Mouse (Mus musculus): ENCODE results near the gene Med26.

Gene Med26

DNA sequence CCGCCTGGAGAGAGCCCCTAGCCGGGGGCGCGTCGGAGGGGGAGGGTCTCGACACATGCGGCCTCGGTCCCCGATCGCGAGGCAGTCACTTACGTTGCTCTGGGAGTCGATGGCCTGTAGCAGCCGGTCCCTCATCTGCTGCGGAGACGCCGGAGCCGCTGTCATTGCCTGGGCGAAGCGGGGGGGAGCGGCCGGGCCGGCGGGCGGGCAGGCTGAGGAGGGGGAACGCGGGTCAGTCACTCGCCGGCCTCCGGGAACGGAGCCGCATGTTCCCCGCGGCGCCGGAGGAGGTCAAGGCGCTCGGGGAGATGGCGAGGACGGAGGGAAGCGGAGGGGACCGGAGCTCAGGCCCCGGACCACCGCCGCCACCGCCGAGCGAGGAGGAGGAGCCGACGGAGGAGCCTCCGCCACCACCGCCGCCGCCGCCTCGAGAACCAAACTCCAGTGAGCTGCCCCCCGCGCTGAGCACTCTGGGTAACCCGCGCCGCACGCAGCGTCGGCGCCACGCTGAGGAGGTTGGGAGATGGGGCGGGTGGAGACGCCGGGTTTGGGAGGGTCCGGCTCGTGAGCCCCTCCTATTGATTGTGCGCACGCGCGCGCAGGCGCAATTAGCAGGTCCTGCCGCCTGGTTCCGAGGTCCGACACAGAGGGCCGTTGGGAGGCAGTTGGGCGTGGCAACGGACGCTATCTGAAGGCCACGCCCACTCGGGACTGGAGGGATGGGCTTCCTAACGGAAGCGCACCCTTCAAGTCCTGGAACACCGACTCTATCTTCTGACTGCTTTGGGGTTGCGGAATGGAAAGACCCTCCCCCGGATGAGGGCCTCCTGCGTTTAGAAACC, at the start of gene Med26:
TSS of gene Med26 (minus strand) at position 469 of the 842 bp plus-strand sequence.
- peak within 1 kb of the TSS; percentile 98 for H3K4me3 ChIP-seq (replicated peaks; ENCODE audit: low read length)
- no peaks in the 10 kb centered on the region for H3K9me3 ChIP-seq (ENCODE audit: low read length)
- TF ChIP-seq POU5F1 (IDR thresholded peaks at IDR 0.05; ENCODE audit: borderline replicate concordance, low read length): no peak
- TF ChIP-seq CTCF (conservative IDR thresholded peaks at IDR 0.05; ENCODE audit: low read length): no peak
- TF ChIP-seq NANOG (IDR thresholded peaks at IDR 0.05; ENCODE audit: borderline replicate concordance, low read length): no peak
- peaks cover 48% of the 10 kb centered on the region for H3K36me3 ChIP-seq (ENCODE audit: insufficient read depth, low read length)
- peaks cover 79% of the 10 kb centered on the region for H3K4me1 ChIP-seq (replicated peaks; ENCODE audit: low read depth, low read length)
- no peaks in the 10 kb centered on the region for H3K27me3 ChIP-seq (ENCODE audit: insufficient read depth, low read length)

- Histone ChIP-seq H3K27me3 (ENCODE audit: insufficient read depth, low read length) (no peaks in the 10 kb centered on the region), H3K4me1 (replicated peaks; ENCODE audit: low read depth, low read length) (peaks cover 17% of the 10 kb centered on the region), H3K36me3 (ENCODE audit: insufficient read depth, low read length) (peaks cover 15% of the 10 kb centered on the region), H3K4me3 (replicated peaks; ENCODE audit: low read length) (no peak overlapping the region), H3K9me3 (ENCODE audit: low read length) (no peaks in the 10 kb centered on the region)
- peak; percentile 45 for TF ChIP-seq CTCF (conservative IDR thresholded peaks at IDR 0.05; ENCODE audit: low read length)
- no peak for TF ChIP-seq POU5F1 (IDR thresholded peaks at IDR 0.05; ENCODE audit: borderline replicate concordance, low read length)
- no peak for TF ChIP-seq NANOG (IDR thresholded peaks at IDR 0.05; ENCODE audit: borderline replicate concordance, low read length)
Measured at GRCm38 (mm10) chr8:72590198-72590597, 42.1 kb upstream of the Med26 start.

GRCm38 (mm10) chr8:72589286-72589685, 41.2 kb upstream of the Med26 start:
- Histone ChIP-seq H3K4me1 (replicated peaks; ENCODE audit: low read depth, low read length) (peaks cover 25% of the 10 kb centered on the region), H3K9me3 (ENCODE audit: low read length) (no peaks in the 10 kb centered on the region), H3K4me3 (replicated peaks; ENCODE audit: low read length) (no peak overlapping the region), H3K27me3 (ENCODE audit: insufficient read depth, low read length) (no peaks in the 10 kb centered on the region), H3K36me3 (ENCODE audit: insufficient read depth, low read length) (peaks cover 15% of the 10 kb centered on the region)
- TF ChIP-seq POU5F1 (IDR thresholded peaks at IDR 0.05; ENCODE audit: borderline replicate concordance, low read length) (no peak), CTCF (conservative IDR thresholded peaks at IDR 0.05; ENCODE audit: low read length) (no peak), NANOG (IDR thresholded peaks at IDR 0.05; ENCODE audit: borderline replicate concordance, low read length) (no peak)

DNA sequence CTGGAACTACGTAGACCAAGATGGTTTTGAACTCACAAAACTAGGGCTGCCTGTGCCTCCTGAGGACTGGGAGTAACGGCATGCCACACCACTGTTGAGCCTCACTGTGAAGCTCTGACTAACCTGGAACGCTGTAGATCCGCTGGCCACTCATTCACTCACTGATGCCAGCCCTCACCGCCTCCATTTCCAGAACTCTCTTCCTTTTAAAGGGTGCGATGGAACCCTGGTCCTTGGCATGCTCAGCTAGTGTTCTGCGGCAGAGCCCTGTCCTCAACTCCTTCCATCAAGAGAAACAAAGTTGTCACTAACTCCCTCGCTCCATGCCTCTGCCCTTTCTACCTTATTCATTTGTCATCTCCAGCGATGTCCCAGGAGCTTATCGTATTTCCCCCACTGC, 40.8 kb upstream of the Med26 start:
- H3K27me3 ChIP-seq (ENCODE audit: insufficient read depth, low read length): no peaks in the 10 kb centered on the region
- no peaks in the 10 kb centered on the region for H3K9me3 ChIP-seq (ENCODE audit: low read length)
- TF ChIP-seq CTCF (conservative IDR thresholded peaks at IDR 0.05; ENCODE audit: low read length) (no peak), POU5F1 (IDR thresholded peaks at IDR 0.05; ENCODE audit: borderline replicate concordance, low read length) (no peak), NANOG (IDR thresholded peaks at IDR 0.05; ENCODE audit: borderline replicate concordance, low read length) (no peak)
- peaks cover 29% of the 10 kb centered on the region for H3K4me1 ChIP-seq (replicated peaks; ENCODE audit: low read depth, low read length)
- H3K4me3 ChIP-seq (replicated peaks; ENCODE audit: low read length): no peak overlapping the region
- peaks cover 15% of the 10 kb centered on the region for H3K36me3 ChIP-seq (ENCODE audit: insufficient read depth, low read length)

DNA sequence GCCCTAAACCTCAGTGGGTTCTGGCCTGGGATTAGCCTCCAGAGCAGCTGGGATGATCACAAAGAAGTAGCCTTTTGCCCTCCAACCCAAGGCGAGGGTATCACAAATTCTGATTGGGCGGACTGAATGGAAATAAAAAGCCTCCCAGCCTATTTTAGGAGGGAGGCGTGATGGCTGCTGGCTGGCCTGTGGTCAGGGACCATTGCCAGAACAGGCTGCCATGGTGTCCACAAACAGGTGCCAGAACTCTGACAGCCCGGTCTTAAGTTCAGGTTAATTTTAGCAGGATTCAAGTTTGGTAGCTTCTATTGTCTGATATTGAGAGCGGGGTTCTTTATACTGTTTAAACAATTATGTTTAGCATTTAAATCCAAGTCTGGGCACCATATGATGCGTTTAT, 39.7 kb upstream of the Med26 start:
- H3K9me3 ChIP-seq (ENCODE audit: low read length): no peaks in the 10 kb centered on the region
- no peaks in the 10 kb centered on the region for H3K27me3 ChIP-seq (ENCODE audit: insufficient read depth, low read length)
- no peak overlapping the region for H3K4me3 ChIP-seq (replicated peaks; ENCODE audit: low read length)
- TF ChIP-seq NANOG (IDR thresholded peaks at IDR 0.05; ENCODE audit: borderline replicate concordance, low read length) (no peak), POU5F1 (IDR thresholded peaks at IDR 0.05; ENCODE audit: borderline replicate concordance, low read length) (no peak), CTCF (conservative IDR thresholded peaks at IDR 0.05; ENCODE audit: low read length) (no peak)
- H3K36me3 ChIP-seq (ENCODE audit: insufficient read depth, low read length): peaks cover 15% of the 10 kb centered on the region
- H3K4me1 ChIP-seq (replicated peaks; ENCODE audit: low read depth, low read length): peaks cover 40% of the 10 kb centered on the region

GRCm38 (mm10) chr8:72584390-72584789, 36.3 kb upstream of the Med26 start:
- H3K36me3 ChIP-seq (ENCODE audit: insufficient read depth, low read length): peaks cover 17% of the 10 kb centered on the region
- no peaks in the 10 kb centered on the region for H3K27me3 ChIP-seq (ENCODE audit: insufficient read depth, low read length)
- no peaks in the 10 kb centered on the region for H3K9me3 ChIP-seq (ENCODE audit: low read length)
- H3K4me1 ChIP-seq (replicated peaks; ENCODE audit: low read depth, low read length): peaks cover 47% of the 10 kb centered on the region
- TF ChIP-seq CTCF (conservative IDR thresholded peaks at IDR 0.05; ENCODE audit: low read length) (no peak), NANOG (IDR thresholded peaks at IDR 0.05; ENCODE audit: borderline replicate concordance, low read length) (no peak), POU5F1 (IDR thresholded peaks at IDR 0.05; ENCODE audit: borderline replicate concordance, low read length) (no peak)
- H3K4me3 ChIP-seq (replicated peaks; ENCODE audit: low read length): no peak overlapping the region

- Histone ChIP-seq H3K36me3 (ENCODE audit: insufficient read depth, low read length) (peaks cover 17% of the 10 kb centered on the region), H3K4me3 (replicated peaks; ENCODE audit: low read length) (no peak overlapping the region), H3K27me3 (ENCODE audit: insufficient read depth, low read length) (no peaks in the 10 kb centered on the region), H3K9me3 (ENCODE audit: low read length) (no peaks in the 10 kb centered on the region), H3K4me1 (replicated peaks; ENCODE audit: low read depth, low read length) (peaks cover 47% of the 10 kb centered on the region)
- TF ChIP-seq CTCF (conservative IDR thresholded peaks at IDR 0.05; ENCODE audit: low read length) (no peak), NANOG (IDR thresholded peaks at IDR 0.05; ENCODE audit: borderline replicate concordance, low read length) (no peak), POU5F1 (IDR thresholded peaks at IDR 0.05; ENCODE audit: borderline replicate concordance, low read length) (no peak)
Measured at GRCm38 (mm10) chr8:72583056-72583771, 35.1 kb upstream of the Med26 start.

DNA sequence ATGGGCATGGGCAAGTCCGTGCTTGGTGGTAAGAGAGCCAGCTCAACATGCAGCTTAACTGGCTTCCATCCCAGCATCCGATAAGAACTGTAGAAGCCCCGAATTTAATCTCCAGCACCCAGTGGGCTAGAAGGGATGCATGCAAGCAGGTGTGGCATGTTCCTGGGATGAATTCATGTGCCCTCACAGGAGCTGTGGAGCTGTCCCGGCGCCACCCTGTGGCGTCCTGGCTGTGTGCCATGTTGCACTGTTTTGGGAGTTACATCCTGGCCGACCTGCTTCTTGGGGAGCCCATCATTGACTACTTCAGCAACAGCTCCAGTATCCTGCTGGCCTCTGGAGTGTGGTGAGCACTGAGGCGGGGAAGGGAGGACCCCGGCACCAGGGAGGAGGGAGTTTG, 31.3 kb upstream of the Med26 start:
- no peaks in the 10 kb centered on the region for H3K27me3 ChIP-seq (ENCODE audit: insufficient read depth, low read length)
- H3K4me1 ChIP-seq (replicated peaks; ENCODE audit: low read depth, low read length): peaks cover 44% of the 10 kb centered on the region
- no peaks in the 10 kb centered on the region for H3K9me3 ChIP-seq (ENCODE audit: low read length)
- H3K4me3 ChIP-seq (replicated peaks; ENCODE audit: low read length): no peak overlapping the region
- TF ChIP-seq CTCF (conservative IDR thresholded peaks at IDR 0.05; ENCODE audit: low read length) (no peak), POU5F1 (IDR thresholded peaks at IDR 0.05; ENCODE audit: borderline replicate concordance, low read length) (no peak), NANOG (IDR thresholded peaks at IDR 0.05; ENCODE audit: borderline replicate concordance, low read length) (no peak)
- H3K36me3 ChIP-seq (ENCODE audit: insufficient read depth, low read length): 0 out of 2 replicates have a peak, but pooled peaks cover 2% of the 10 kb centered on the region

All from E14TG2a.4 (cell line).